Mouse (Mus musculus) embryonic fibroblast, embryonic 13.5 days (primary cell): ENCODE measurements around the gene Osbp2.

Experiments
- CTCF ChIP-seq: IDR thresholded peaks from 2 replicates; pipeline ENCODE4 v1.5.1; 2011; ENCODE audit warnings: mild to moderate bottlenecking, control low read depth, low read length, moderate library complexity, borderline replicate concordance; ENCODE audit not compliant: insufficient read depth
- POLR2A ChIP-seq: IDR thresholded peaks from 2 replicates; pipeline ENCODE4 v1.6.1; 2011; ENCODE audit warnings: low read depth, mild to moderate bottlenecking, control low read depth, low read length, moderate library complexity

DNA sequence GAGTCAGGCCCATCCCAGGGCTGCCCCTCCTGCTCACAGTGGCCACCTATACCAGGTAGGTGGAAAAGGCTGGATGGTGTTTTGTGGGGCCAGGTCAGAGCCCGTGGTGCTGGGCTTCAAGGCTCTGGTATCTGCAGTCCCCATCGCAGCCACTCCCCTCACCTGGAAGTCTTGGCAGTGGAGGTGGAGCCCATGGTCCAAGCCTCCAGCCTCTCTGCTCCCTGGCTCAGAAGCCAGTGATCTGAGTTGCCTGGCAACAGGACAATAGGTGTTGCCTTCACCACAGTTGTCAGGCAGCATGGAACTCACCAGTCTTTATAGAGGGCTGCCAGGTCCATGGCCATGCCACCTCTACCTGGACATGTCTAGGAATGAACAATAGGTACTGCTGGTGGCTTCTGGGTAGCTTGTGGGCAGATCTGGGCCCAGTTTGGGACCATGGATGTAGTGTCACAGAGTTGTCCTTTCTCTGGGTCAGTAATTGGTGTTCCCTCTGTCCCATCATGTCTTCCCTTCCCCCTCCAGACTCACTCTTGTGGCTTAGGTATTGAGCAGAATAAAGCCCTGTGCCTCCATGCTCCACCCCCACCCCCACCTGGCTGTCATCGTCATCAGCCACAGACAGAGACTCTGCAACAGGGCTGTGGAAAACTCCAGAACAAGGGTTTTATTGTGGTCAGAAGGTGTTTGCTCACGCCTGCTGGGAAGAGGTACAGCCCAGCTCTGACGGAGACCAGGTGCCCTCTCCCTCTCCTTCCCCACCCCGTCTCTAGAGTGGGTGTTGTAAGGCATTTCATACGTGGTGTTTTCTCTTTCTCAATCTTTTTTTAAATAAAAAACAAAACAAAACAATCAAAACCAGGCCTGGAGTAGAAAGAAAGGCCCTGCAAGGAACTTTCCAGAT lies 160.4 kb downstream of the Osbp2 start:
- TF ChIP-seq CTCF (no peak), POLR2A (no peak)
